Mouse (Mus musculus) c-Kit-positive CD71-positive TER-119-negative erythroid progenitor cells, embryonic 14.5 days (primary cell): Measurements from ENCODE around the gene Blvra.

Source experiments
- DNase-seq: peaks from one replicate; pipeline ENCODE4 v3.0.0-alpha.2; 2013; ENCODE audit warnings: low read depth

Blvra gene

DNA sequence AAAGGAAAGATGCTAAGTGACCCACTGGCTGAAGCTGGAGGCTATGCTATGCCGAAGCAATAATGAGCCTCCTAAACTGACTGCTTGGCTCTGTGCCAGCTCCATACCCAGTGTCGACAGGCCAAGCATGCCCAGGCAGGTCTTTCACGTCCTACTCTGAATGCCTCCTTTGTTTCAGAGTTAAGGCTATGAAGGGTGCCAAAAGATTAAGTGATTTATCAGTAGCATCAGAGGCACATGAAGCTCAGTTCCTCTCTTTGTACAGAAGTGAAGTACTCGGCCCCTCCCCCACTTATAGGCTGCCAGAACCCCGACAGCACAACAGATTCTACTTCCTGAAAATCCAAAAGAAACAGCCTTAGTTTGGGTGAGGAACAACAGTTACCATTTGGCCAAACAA lies 66.5 kb downstream of the Blvra start:
- DNase-seq: no peak

- DNase-seq: no peak
Measured at GRCm38 (mm10) chr2:127137838-127138420, 67.5 kb downstream of the Blvra start.

- no peak for DNase-seq
Measured at GRCm38 (mm10) chr2:127138449-127138848, 68.0 kb downstream of the Blvra start.

- DNase-seq: no peak
Measured at GRCm38 (mm10) chr2:127139094-127139493, 68.6 kb downstream of the Blvra start.

DNA sequence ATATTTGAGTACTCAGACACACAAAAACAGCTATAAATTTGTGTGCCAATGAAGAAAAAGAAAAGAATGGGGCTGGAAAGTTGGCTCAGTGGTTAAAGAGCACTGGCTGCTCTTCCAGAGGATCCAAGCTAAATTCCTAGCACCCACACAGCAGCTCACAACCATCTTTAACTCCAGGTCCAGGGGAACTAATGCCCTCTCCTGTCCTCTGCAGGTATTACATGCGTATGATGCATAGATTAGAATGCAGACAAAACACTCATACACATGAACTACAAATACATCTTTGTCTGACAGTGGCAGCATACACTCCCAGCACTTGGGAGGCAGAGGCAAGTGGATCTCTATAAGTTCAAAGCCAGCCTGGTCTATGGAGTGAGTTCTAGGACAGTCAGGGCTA lies 69.1 kb downstream of the Blvra start:
- DNase-seq: no peak

- no peak for DNase-seq
Measured at GRCm38 (mm10) chr2:127140011-127140410, 69.5 kb downstream of the Blvra start.

DNA sequence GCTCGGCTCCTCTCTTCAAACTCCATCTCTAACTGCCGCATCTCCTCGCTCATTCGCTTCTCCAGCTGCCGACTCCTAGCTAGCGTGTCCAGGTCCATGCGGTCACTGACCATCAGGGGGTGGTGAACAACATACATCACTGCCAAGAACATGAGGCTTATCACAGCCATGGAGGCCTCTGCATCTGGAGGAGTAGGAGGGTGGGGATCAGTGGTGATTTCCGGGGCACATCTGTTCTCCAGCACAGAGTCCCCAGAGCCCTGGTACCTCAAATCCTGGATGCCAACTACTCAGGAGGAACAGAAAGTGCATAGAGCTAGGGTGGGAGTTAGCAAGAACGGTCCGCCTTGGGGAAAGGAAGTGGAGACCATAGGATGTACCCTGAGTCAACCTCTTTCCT lies 71.6 kb downstream of the Blvra start:
- DNase-seq: no peak

- no peak for DNase-seq
Measured at GRCm38 (mm10) chr2:127142577-127143157, 72.2 kb downstream of the Blvra start.

- DNase-seq: peak; percentile 81
Measured at GRCm38 (mm10) chr2:127143158-127144063, 72.9 kb downstream of the Blvra start, which contains the start of gene Itpripl1. Gene Itpripl1 (minus strand): TSS chr2:127143442.

DNA sequence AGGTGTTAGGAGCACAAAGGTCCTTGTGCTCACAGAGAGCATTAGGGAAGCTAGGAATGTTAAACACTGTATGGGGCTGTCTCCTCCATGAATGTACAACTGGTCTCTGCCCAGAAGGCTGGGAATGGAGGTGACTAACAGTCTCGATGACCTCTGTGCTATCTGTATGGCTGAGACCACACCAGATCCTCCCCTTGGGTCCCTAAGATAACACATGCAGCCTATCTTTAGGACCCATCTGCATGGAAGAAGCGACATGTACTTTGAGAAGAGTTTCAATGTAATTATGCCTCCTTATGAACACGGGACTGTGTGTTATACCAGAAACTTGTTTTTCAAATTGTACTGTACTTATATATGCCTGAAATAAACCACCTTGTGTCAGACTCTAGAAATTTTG lies 75.2 kb downstream of the Blvra start:
- DNase-seq: no peak
